Mouse (Mus musculus): ENCODE measurements at regions not wholly inside any gene's neighbourhood (a gene's known extent, or its start where the extent isn't known, plus 50 kb on each side); places are given as distances from the start of the nearest gene placed in this dataset.

DNA sequence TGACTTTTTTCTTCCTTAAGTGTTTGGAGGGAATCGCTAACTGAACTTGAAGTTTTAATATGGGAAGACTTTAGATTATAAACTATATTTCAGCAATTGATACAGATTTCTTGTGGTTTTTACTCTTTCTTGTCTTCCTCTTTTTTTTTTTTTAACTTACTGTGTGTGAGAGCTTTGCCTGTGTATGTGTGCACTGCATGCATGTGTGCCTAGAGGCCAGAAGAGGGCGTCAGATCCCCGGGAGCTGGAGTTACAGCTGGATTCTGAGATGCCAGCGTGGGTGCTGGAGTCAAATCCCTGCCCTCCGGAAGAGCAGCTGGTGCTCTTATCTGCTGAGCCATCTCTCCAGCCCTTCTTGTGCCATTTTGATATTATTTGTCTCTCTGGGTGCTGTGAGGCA, 129.6 kb downstream of the Trim33 start:
- no peak for DNase-seq

DNA sequence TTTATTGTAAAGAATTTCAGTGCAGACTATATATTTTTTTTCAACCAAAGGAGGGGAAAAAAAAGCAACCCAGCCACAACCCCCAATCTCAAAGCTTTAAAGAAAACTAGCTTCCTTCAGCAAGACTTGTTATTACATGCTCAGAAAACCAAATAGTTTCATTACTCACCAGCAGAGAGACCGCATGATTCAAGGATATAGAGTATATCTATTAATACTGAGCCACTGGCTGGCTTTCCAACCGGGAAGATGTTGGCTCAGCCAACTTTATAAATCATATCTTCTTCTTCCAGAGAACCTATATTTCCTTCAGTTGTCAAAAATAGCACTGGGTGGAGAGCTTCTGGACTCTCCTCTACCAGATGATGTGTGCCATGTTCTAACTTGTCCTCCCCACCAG, 133.2 kb downstream of the Trim33 start:
- no peak for DNase-seq

DNA sequence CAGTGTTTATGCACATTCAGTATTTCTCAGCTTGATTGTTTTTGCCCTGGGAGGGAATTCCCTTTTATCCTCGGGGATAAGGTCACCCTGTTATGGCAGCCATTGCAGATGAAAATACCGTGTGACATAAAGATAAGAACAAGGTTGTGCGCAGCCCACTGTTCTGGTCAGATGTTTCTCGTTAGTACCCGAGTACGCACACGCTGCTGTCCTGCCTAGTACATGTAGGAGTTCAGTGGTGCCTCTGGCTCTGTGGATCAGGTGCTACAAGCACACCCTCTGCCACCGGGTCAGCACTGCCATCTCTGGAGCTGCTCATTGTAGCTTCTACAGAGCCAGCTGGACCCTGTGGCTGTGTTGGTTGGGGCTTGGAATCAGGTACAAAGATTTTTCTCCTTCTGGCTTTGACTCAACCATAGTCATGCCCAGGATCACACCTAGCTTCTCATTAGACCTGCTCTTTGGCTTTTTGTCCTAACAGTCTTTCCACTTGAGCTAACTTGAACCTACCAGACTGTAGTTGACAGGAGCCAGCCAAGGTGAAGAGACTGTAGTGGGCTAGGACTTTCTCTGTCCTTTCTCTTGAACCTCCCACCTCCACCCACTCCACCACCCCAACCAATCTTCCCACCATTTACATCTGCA, 136.1 kb downstream of the Trim33 start:
- no peak for DNase-seq

- DNase-seq = no peak
Measured at GRCm38 (mm10) chr3:103416296-103416695, 137.2 kb downstream of the Trim33 start.

DNA sequence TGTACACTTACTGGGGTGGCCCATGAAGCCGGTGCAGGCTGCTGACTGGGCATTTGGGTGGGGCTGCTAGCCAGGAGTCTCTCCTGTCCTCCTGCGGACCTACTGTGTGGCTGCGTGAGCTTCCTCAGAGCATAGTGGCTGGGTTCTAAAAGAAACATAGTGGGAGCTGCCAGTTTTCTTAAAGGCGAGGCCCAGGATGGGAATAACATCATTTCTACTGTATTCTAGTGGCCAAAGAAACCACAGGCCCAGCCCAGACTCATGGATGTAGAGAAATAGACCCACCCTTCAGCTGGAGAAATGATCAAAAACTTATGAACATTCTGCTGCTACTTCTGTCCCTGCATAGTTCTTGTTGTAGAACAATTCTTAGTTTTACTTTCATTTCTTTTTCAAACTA, 138.7 kb downstream of the Trim33 start:
- no peak for DNase-seq

DNA sequence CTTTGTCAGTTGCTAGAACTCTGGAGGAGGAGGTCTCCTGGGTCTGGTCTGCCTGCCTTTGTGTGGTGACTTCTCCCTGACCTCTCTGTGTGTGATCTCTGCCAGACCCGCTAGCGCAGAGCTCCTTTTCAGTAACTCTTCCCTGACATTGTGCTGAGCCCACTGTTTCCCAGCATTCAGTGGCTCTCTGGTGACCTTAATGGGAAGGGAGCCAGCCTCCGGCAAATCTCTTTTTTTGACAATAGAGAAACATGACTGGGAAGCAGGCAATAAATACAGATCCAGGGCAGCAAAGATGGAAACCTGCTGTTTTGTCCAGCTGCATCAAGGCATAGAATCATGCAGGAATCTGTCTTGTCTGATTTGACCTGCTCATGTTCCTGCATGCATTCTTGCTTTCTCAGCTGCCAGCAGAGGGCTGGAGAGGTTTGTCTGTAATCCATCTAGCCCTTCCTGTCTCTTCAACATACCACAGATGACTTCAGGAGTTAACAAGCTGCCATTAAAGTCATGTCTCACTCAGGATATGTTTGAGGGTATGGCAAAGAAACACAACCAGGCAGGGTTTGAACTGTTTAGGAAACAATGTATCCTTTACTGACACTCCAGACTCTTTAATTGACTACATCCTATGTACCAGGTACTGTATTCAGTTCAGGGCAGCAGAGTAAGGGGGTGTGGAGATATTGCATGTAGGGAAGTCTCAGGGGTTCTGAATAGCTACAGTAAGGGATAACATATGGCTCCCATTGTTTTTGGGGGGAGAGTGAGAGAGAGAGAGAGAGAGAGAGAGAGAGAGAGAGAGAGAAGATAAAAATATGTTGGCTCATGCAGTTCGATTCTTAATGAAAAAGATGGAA, 140.9 kb downstream of the Trim33 start:
- DNase-seq = peak; percentile 42

DNA sequence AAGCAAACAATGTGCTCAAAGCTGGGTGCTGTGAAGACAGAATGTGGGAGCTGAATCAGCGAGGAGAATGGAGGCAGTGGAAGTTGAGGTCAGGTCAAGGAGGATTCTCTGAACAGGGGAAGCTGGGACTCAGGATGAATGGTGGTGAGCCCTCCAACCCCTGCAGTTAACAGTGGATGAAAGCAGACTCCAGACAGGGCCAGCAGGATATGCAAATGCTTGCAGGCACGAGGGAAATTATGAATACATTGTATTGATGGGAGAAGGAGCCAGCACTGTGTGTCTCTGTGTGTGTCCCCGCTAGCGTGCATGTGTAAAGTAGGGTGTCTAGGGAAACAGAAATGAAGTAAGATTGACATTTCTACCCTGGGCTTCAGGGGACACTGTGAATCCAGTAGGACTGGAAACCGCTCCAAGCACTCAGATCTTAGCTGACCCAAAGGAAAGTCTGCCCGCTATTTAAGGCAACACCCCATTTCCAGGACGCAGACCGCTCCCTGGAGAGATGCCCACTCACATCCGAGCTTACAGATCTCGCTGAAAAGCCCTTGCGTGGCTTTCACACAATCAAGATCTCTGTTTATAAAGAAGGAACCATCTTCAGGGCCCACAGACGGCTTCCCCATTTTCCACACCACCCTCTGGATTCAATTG, 141.7 kb downstream of the Trim33 start:
- DNase-seq = peak; percentile 21

GRCm38 (mm10) chr3:103421275-103421621, 142.2 kb downstream of the Trim33 start:
- peak; percentile 31 for DNase-seq

DNA sequence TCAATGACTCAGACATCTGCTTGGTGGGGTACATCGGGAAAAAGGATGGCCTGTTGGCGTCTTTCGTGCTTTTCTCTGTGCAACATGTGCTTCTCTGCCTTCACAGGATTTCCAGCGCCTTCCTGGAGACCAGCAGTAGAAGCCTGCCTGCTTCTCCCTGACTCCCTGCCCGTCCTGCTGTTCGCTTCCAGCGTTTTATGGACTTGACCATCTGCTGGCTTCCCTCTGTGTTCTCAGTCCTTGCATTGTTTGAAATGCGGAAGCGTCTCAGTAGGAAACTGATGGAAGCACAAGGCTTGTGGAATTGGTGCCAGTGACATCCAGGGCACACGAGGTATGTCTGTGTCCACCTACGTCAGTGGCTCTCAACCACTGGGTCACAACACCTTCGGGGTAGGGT, 143.7 kb downstream of the Trim33 start:
- no peak for DNase-seq

- DNase-seq = no peak
Measured at GRCm38 (mm10) chr3:103423290-103423689, 144.2 kb downstream of the Trim33 start.

- no peak for DNase-seq
Measured at GRCm38 (mm10) chr3:103425812-103426430, 146.8 kb downstream of the Trim33 start.

DNA sequence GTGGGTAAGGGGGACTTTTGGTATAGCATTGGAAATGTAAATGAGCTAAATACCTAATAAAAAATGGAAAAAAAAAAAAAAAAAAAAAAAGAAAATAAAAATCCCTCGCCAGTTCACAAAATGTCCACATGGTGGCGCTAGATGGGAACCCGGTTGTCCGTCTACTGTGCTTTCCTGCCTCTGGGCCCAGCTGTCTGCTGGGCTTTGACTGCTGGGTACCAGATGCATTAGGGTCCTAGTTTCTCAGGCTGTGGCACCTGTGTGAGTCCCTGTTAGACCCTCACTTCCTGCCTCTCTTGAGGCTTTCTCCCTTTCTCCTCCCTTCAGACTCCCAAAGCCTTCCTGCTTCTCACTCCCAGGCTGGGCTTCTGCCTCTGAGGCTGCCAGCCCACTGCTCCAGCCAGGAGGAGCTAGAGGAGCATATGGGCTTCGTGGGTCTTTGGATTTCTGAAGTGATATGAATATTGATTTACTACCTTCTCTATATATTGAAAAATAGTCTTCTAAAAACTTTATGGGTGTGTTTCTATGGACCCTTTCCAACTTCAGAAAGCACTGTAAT, 145.7 kb upstream of the Syt6 start:
- DNase-seq = peak; percentile 35

- DNase-seq = no peak
Measured at GRCm38 (mm10) chr3:103430131-103430530, 144.9 kb upstream of the Syt6 start.

- no peak for DNase-seq
Measured at GRCm38 (mm10) chr3:103432254-103432653, 142.8 kb upstream of the Syt6 start.

DNA sequence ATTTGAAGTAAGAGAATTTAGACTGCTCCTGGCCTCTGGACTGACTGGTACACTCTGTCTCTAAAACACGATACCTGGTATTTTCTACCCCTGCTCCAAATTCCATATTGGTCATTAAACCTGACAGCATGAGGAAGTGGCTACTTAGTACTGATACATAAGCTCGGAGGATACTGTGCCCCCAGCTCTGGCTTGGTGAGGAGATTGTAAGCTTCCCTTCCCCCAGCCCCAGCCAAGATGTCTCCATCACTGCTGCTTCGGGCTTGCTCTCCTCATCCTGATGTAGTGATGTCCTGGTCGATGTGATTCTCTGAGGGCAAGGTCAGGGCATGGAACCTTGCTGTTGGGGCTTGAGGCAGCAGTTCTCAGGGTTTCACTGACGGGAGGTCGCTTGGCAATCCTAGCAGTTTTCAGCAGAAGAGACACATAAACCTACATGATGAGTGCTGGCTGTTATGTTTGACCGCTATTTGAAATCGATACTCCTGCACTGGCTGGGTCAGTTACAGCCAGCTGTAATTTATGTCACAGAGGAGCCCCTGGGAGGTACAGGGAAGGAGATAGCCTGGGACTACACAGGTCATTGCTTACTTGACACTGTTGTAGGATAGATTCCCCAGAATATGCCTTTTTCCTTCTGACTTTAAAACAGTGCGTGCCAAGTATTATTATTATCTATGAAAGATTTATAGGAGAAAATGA, 138.0 kb upstream of the Syt6 start:
- no peak for DNase-seq

DNA sequence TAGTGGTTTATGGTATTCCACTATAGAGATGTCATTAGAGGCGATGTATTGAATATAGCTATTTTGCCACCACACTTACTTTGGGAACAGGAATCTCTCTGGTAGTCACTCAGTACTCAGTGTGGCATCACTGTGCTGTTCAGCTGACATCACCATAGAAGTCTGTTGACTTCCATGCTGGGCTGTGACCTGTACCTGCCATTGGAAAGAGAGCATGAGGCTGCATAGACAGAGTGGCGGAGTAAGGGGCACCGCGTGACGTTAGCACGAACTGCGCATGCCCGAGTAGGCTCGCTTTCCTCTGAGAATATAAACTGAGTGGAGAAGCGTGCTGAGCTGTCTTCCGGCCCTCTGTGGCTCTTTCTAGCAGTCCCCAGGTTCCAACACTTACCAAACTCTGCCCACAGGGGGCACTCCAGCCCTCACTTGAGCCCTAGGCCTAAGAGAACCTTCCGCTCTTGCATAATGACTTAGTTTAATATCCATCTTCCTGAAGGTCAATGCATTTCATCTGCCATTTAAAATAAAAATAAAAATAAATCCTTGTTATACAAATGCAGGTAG, 136.2 kb upstream of the Syt6 start:
- DNase-seq = peak; percentile 80

DNA sequence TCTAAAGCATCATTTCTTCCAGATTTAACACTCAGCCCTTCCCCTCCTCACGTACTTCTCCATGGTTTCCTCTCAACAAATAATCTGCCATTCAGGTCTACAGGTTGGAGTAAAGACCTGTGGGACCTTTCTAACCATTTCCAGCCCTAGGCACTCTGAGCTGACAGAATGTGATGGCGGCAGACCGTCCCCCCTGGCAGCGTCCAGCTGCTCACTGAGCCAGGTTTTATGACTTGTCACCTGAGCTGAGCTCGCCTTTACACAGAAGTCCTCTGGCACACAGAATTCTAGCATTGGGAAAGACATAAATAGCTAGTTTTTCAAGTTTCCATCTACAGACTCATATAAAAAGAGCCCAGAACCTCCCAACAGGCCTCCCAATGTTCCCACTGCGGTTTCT, 131.8 kb upstream of the Syt6 start:
- no peak for DNase-seq

- DNase-seq = no peak
Measured at GRCm38 (mm10) chr3:103445852-103446251, 129.2 kb upstream of the Syt6 start.

DNA sequence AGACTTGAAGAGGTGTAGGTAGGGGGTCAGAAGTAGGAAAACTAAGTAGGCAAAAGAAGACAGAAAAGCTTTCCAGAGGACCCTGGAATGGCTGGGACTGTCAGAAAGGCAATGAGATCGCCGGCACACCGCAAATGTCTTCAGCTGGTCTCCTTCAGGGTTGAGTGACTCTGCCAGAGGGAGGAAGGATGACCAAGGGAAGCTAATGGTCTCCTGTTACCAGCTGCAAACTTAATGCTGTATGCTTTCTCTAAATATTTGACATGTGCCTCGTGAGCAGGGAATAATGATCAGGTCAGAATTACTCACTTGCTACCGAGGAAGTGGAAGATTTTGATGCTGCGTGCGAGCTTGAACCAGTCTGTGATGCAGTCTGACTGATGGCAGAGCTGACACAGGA, 125.2 kb upstream of the Syt6 start:
- no peak for DNase-seq

- DNase-seq = peak; percentile 8
Measured at GRCm38 (mm10) chr3:103451971-103452370, 123.1 kb upstream of the Syt6 start.

DNA sequence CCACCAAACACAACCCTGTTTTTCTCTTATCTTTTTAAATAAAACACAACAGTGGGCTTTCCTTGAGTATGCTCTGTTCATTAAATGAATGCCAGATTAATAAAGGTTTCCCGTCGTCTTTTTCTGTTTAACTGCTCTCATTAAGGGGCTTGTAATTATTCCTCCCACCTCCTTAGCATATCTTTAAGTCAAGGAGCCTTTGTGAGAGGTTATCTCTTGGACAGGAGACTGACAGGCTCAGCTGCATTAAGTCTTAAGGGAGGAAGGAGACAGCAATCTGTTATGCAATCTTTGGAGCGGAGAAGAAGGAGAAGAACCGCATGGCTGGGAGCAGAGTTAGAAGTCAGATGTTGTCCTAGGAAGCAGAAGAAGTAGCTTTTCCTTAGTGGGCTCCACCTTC, 111.3 kb upstream of the Syt6 start:
- no peak for DNase-seq

DNA sequence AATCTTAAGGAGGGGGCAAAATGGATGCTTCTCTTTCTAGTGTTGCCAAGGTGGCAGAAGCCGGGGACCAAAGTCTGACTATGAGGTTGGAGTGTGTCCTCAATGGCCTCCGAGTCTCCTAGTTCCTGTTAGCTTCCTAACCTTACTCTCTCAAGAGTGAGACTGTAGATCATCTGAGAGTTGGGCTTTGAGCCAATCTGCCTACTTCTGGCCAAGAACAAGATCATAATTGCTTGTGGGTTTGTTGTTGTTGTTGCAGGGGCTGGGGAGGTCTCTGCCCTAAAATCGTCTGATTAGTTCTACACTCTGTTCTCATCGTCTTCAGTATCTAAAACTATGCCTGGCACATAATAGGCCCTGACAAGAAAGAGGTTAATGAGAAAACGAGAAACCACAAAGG, 110.8 kb upstream of the Syt6 start:
- DNase-seq = no peak

All from lung, postnatal 14 days (tissue).